Mouse (Mus musculus) E14TG2a.4 (cell line): ENCODE data around the gene Hdac5.

Experiments used
- CTCF ChIP-seq: conservative IDR thresholded peaks from 2 replicates; pipeline ENCODE4 v1.5.1; 2014; ENCODE audit warnings: low read length
- NANOG ChIP-seq: IDR thresholded peaks from 2 replicates; pipeline ENCODE4 v1.6.1; 2014; ENCODE audit warnings: borderline replicate concordance, low read length, mixed read lengths
- POU5F1 ChIP-seq: IDR thresholded peaks from 2 replicates; pipeline ENCODE4 v1.6.1; 2014; ENCODE audit warnings: low read length, borderline replicate concordance

GRCm38 (mm10) chr11:102216056-102216885, 13.7 kb downstream of the Hdac5 start:
- no peak for TF ChIP-seq CTCF
- TF ChIP-seq POU5F1: no peak
- no peak for TF ChIP-seq NANOG
